Mouse (Mus musculus) midbrain, embryonic 15.5 days (tissue): Measurements from ENCODE around the gene Dnajb9. TPM values are rescaled to one million over a fixed set of nuclear protein-coding genes. Genes with fewer than 3 reads are reported as not detected.
"Not testable (repeated sequence)": the region's sequence is repeated elsewhere in the genome, so short reads cannot be mapped to it uniquely, and the experiment has no call there.

Experiments used
- ATAC-seq: fragments of 200-750 bp; cut with Nextera tagmentation; replicated peaks from 2 replicates; pipeline ENCODE4 v1.8.0; 2017; ENCODE audit warnings: moderate TSS enrichment
- H3K27ac ChIP-seq: fragments of 300-500 bp; sonication (generic); 2 replicates; pipeline ENCODE4 v1.5.1; 2015; ENCODE audit warnings: mild to moderate bottlenecking, inconsistent platforms
- H3K27me3 ChIP-seq: fragments of 300-500 bp; sonication (generic); replicated peaks from 2 replicates; pipeline ENCODE4 v1.6.1; 2015; ENCODE audit warnings: inconsistent platforms
- H3K36me3 ChIP-seq: fragments of 300-500 bp; sonication (generic); replicated peaks from 2 replicates; pipeline ENCODE4 v1.6.1; 2015; ENCODE audit warnings: inconsistent platforms
- H3K4me1 ChIP-seq: fragments of 300-500 bp; sonication (generic); 2 replicates; pipeline ENCODE4 v1.6.1; 2015; ENCODE audit warnings: inconsistent platforms
- H3K4me2 ChIP-seq: fragments of 300-500 bp; sonication (generic); 2 replicates; pipeline ENCODE4 v1.6.1; 2015; ENCODE audit warnings: inconsistent platforms, mild to moderate bottlenecking, moderate library complexity
- H3K4me3 ChIP-seq: fragments of 300-500 bp; sonication (generic); 2 replicates; pipeline ENCODE4 v1.5.1; 2015; ENCODE audit warnings: mild to moderate bottlenecking, inconsistent platforms
- H3K9ac ChIP-seq: fragments of 300-500 bp; sonication (generic); 2 replicates; pipeline ENCODE4 v1.6.1; 2015; ENCODE audit warnings: mild to moderate bottlenecking, inconsistent platforms
- H3K9me3 ChIP-seq: fragments of 300-500 bp; sonication (generic); 2 replicates; pipeline ENCODE4 v1.6.1; 2016; ENCODE audit warnings: inconsistent platforms
- WGBS: fragments of 180-500 bp; shearing (Covaris S2); methylation state at CpG from one replicate; pipeline ENCODE4 v1.1.7; 2015; ENCODE audit warnings: mixed read lengths; 5-methylcytosine and 5-hydroxymethylcytosine counted together
- polyA plus RNA-seq: library from polyadenylated mRNA; unstranded; fragments of >200 nt; fragmentation: Nextera tagmentation; extraction: Ambion mirVana; gene quantifications from 2 replicates; pipeline ENCODE4 v1.2.1, GENCODE M21; 2015

Gene Dnajb9
- 30.4 and 31.5 TPM in 2 replicates for polyA plus RNA-seq

- no peaks in the 10 kb centered on the region for H3K9me3 ChIP-seq
- peaks cover 15% of the 10 kb centered on the region for H3K4me1 ChIP-seq
- H3K36me3 ChIP-seq = 0 out of 2 replicates have a peak, but pooled peaks cover 3% of the 10 kb centered on the region
- peak within 1 kb of the TSS; percentile 79 for H3K4me2 ChIP-seq
- peak within 1 kb of the TSS; percentile 86 for H3K9ac ChIP-seq
- H3K4me3 ChIP-seq = peak within 1 kb of the TSS; percentile 97
- H3K27ac ChIP-seq = peak within 1 kb of the TSS; percentile 84
- H3K27me3 ChIP-seq = no peaks in the 10 kb centered on the region
- under 1% methylated on average over 77 of the region's 77 CpGs for WGBS
- ATAC-seq = peak; percentile 99
Observed at GRCm38 (mm10) chr12:44209824-44210752, at the start of gene Dnajb9. Gene Dnajb9, minus strand, starts transcription at chr12:44210326.

GRCm38 (mm10) chr12:44248309-44248977, 38.3 kb upstream of the Dnajb9 start:
- Histone ChIP-seq H3K9me3 (no peaks in the 10 kb centered on the region), H3K4me3 (no peak overlapping the region)
- WGBS = 81% methylated on average over 9 of the region's 9 CpGs

GRCm38 (mm10) chr12:44245739-44246138, 35.6 kb upstream of the Dnajb9 start:
- Histone ChIP-seq H3K27ac (no peak overlapping the region), H3K9me3 (no peaks in the 10 kb centered on the region), H3K9ac (no peak overlapping the region), H3K4me3 (no peak overlapping the region), H3K4me1 (no peaks in the 10 kb centered on the region), H3K4me2 (no peak overlapping the region), H3K36me3 (no peaks in the 10 kb centered on the region), H3K27me3 (no peaks in the 10 kb centered on the region)
- no peak for ATAC-seq
- 89% methylated on average over 3 of the region's 3 CpGs for WGBS

More at GRCm38 (mm10) chr12:44248309-44248977, 38.3 kb upstream of the Dnajb9 start:
- Histone ChIP-seq H3K4me1 (no peaks in the 10 kb centered on the region), H3K27me3 (no peaks in the 10 kb centered on the region), H3K27ac (no peak overlapping the region), H3K9ac (no peak overlapping the region), H3K36me3 (no peaks in the 10 kb centered on the region), H3K4me2 (no peak overlapping the region)
- ATAC-seq = no peak; the same call in 1 of the 2 replicates

- no peak overlapping the region for H3K4me3 ChIP-seq
- no peaks in the 10 kb centered on the region for H3K36me3 ChIP-seq
- H3K4me1 ChIP-seq = no peaks in the 10 kb centered on the region
- no peaks in the 10 kb centered on the region for H3K9me3 ChIP-seq
- H3K27me3 ChIP-seq = no peaks in the 10 kb centered on the region
- ATAC-seq = no peak
- WGBS = 80% methylated on average over 4 of the region's 4 CpGs
- H3K4me2 ChIP-seq = no peak overlapping the region
- no peak overlapping the region for H3K27ac ChIP-seq
- no peak overlapping the region for H3K9ac ChIP-seq
Observed at GRCm38 (mm10) chr12:44242407-44242806, 32.3 kb upstream of the Dnajb9 start.

- no peak for ATAC-seq
- no peaks in the 10 kb centered on the region for H3K4me1 ChIP-seq
- no peaks in the 10 kb centered on the region for H3K27me3 ChIP-seq
- no peak overlapping the region for H3K4me3 ChIP-seq
- no peak overlapping the region for H3K27ac ChIP-seq
- WGBS = 68% methylated on average over 7 of the region's 7 CpGs
- H3K4me2 ChIP-seq = no peak overlapping the region
- H3K36me3 ChIP-seq = no peaks in the 10 kb centered on the region
- H3K9me3 ChIP-seq = no peaks in the 10 kb centered on the region
- H3K9ac ChIP-seq = no peak overlapping the region
Observed at GRCm38 (mm10) chr12:44241090-44241489, 31.0 kb upstream of the Dnajb9 start.

GRCm38 (mm10) chr12:44224650-44225049, 14.5 kb upstream of the Dnajb9 start:
- no peak for ATAC-seq
- no peak overlapping the region for H3K4me3 ChIP-seq
- WGBS = 71% methylated on average over 3 of the region's 3 CpGs

GRCm38 (mm10) chr12:44223044-44223443, 12.9 kb upstream of the Dnajb9 start:
- WGBS = 72% methylated on average over 3 of the region's 3 CpGs
- Histone ChIP-seq H3K27me3 (no peaks in the 10 kb centered on the region), H3K4me3 (no peak overlapping the region), H3K36me3 (no peaks in the 10 kb centered on the region), H3K9me3 (no peaks in the 10 kb centered on the region), H3K4me2 (no peak overlapping the region), H3K9ac (no peak overlapping the region), H3K4me1 (peaks cover 4% of the 10 kb centered on the region; the same call in 1 of the 2 replicates), H3K27ac (no peak overlapping the region)
- ATAC-seq = no peak

More at GRCm38 (mm10) chr12:44224650-44225049, 14.5 kb upstream of the Dnajb9 start:
- Histone ChIP-seq H3K36me3 (no peaks in the 10 kb centered on the region), H3K9ac (no peak overlapping the region), H3K27me3 (no peaks in the 10 kb centered on the region), H3K9me3 (no peaks in the 10 kb centered on the region), H3K27ac (no peak overlapping the region), H3K4me1 (peaks cover 4% of the 10 kb centered on the region; the same call in 1 of the 2 replicates), H3K4me2 (no peak overlapping the region)

GRCm38 (mm10) chr12:44221651-44222356, 11.7 kb upstream of the Dnajb9 start:
- Histone ChIP-seq H3K4me1 (peaks cover 4% of the 10 kb centered on the region; the same call in 1 of the 2 replicates), H3K4me2 (peak overlapping the region; percentile 93), H3K27ac (no peak overlapping the region), H3K9ac (peak overlapping the region; percentile 64), H3K9me3 (no peaks in the 10 kb centered on the region), H3K36me3 (no peaks in the 10 kb centered on the region), H3K4me3 (peak overlapping the region; percentile 73), H3K27me3 (no peaks in the 10 kb centered on the region)
- WGBS = 2% methylated on average over 89 of the region's 89 CpGs
- ATAC-seq = 0 out of 2 replicates have a peak, but pooled peaks have one; percentile 42

GRCm38 (mm10) chr12:44221070-44221469, 10.9 kb upstream of the Dnajb9 start, which contains the start of gene Pnpla8:
Gene Pnpla8, plus strand, starts transcription at chr12:44221370.
- H3K27me3 ChIP-seq, H3K4me1 ChIP-seq, H3K36me3 ChIP-seq, H3K27ac ChIP-seq, H3K9me3 ChIP-seq, ATAC-seq: not testable (repeated sequence)
- Histone ChIP-seq H3K4me2 (peak within 1 kb of the TSS; percentile 93), H3K4me3 (peak within 1 kb of the TSS; percentile 73), H3K9ac (peak within 1 kb of the TSS; percentile 64)
- 91% methylated on average over 2 of the region's 2 CpGs for WGBS

GRCm38 (mm10) chr12:44211555-44211954, 1.4 kb upstream of the Dnajb9 start:
- no peak overlapping the region for H3K9ac ChIP-seq
- no peak overlapping the region for H3K4me3 ChIP-seq
- H3K27me3 ChIP-seq = no peaks in the 10 kb centered on the region
- no peak overlapping the region for H3K4me2 ChIP-seq
- no peaks in the 10 kb centered on the region for H3K9me3 ChIP-seq
- peaks cover 15% of the 10 kb centered on the region for H3K4me1 ChIP-seq
- WGBS = 94% methylated on average over 3 of the region's 3 CpGs
- no peak overlapping the region for H3K27ac ChIP-seq
- ATAC-seq = no peak
- no peaks in the 10 kb centered on the region for H3K36me3 ChIP-seq

- H3K27me3 ChIP-seq = no peaks in the 10 kb centered on the region
- ATAC-seq = no peak
- H3K4me1 ChIP-seq = peaks cover 15% of the 10 kb centered on the region
- H3K9me3 ChIP-seq = no peaks in the 10 kb centered on the region
- H3K4me3 ChIP-seq = peak overlapping the region; percentile 97
- peak overlapping the region; percentile 86 for H3K9ac ChIP-seq
- H3K27ac ChIP-seq = peak overlapping the region; percentile 84
- H3K4me2 ChIP-seq = peak overlapping the region; percentile 79
- 0 out of 2 replicates have a peak, but pooled peaks cover 3% of the 10 kb centered on the region for H3K36me3 ChIP-seq
- WGBS = under 1% methylated on average over 37 of the region's 37 CpGs
Observed at GRCm38 (mm10) chr12:44209141-44209823, 844 bp downstream of the Dnajb9 start.
